Mouse (Mus musculus) monocyte, adult 5-6 weeks (primary cell): ENCODE data around the gene Sars2. TPM values are rescaled to one million over a fixed set of nuclear protein-coding genes. Genes with fewer than 3 reads are reported as not detected.

ENCODE experiments used
- ATAC-seq: fragments of 153-309, 156-312 bp; replicated peaks from 2 replicates; pipeline ENCODE4 v1.8.0; 2017; ENCODE audit warnings: mild to moderate bottlenecking; ENCODE audit not compliant: low TSS enrichment, insufficient number of reproducible peaks, severe bottlenecking, poor library complexity, low FRiP score
- total RNA-seq: library from RNA; stranded (forward); fragments of 200-1000, 200-491, 200-594 nt; gene quantifications from 3 replicates; pipeline ENCODE4 v1.2.3, GENCODE M21; 2017

The Sars2 gene
- total RNA-seq, 1 experiment from 2014 or later, result 2.7 TPM

DNA sequence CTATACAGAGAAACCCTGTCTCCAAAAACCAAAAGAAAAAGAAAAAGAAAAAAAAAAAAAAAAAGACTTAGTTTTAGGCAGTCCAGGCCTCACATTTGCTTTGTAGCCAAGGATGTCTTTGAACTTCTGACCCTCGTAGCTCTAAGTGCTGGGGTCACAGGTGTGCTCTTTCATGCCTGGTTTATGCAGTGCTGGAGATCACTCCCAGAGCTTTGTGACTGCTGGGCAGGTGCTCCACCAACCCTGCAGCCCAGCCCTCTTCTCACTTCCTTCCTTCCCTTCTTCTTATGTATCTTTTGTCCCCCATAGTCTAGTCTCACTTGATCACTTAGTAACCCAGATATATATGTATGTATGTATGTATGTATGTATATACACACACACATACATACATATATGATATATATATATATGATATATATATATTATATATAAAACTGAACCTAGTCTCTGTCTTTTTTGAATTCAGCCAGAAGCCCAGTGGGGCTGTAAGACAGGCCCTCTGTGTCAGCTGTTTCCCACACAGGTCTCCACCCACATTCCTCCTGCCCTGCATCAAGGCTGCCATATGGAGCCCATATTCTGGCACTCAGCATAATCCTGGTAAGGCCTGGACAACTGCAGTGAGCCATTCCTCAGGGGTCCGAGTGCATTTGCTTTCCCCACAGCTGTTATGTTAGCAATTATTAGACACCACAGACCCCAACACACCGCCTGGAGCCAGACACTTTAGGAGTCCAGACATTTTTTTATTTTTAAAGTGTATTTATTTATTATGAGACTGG lies 20.8 kb upstream of the Sars2 start:
- ATAC-seq, result no peak

- no peak for ATAC-seq
Measured at GRCm38 (mm10) chr7:28722079-28722478, 19.7 kb upstream of the Sars2 start.

GRCm38 (mm10) chr7:28724613-28725012 lies 17.2 kb upstream of the Sars2 start:
- no peak for ATAC-seq

- ATAC-seq, result 0 out of 2 replicates have a peak, but pooled peaks have one; percentile 48
Measured at GRCm38 (mm10) chr7:28726600-28726999, 15.2 kb upstream of the Sars2 start.

DNA sequence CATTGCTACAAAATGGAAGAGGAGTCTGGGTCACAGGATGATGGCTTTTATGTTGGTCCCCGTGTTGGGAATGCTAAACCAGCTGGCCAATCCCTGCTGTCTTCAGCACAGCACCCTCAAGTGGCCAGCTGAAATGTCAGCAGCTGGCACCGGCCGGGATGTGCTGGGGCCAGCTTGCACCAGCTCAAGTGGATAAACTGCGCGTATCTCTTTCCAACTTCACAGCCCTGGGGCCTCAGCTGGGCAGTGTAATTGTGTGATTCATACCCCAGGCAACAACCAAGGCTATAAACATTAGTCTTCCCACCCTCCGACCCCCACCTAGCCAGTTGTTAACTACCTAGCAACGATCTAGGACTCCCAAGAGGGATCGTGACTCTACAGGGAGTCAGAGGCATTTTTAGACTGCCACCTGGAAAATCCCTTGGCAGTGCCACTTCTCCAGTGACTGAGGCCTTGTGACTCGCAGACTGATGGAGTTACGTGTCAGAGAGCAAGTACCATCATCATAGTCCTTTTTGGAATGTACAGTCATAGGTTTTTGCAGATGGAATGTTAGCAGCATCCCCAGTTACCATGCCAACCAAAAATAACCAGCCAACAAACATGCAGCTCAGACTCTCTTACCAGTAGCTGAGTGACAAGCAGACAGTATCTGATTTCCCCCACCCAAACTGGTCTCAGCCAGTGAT lies 14.0 kb upstream of the Sars2 start:
- ATAC-seq, result no peak

DNA sequence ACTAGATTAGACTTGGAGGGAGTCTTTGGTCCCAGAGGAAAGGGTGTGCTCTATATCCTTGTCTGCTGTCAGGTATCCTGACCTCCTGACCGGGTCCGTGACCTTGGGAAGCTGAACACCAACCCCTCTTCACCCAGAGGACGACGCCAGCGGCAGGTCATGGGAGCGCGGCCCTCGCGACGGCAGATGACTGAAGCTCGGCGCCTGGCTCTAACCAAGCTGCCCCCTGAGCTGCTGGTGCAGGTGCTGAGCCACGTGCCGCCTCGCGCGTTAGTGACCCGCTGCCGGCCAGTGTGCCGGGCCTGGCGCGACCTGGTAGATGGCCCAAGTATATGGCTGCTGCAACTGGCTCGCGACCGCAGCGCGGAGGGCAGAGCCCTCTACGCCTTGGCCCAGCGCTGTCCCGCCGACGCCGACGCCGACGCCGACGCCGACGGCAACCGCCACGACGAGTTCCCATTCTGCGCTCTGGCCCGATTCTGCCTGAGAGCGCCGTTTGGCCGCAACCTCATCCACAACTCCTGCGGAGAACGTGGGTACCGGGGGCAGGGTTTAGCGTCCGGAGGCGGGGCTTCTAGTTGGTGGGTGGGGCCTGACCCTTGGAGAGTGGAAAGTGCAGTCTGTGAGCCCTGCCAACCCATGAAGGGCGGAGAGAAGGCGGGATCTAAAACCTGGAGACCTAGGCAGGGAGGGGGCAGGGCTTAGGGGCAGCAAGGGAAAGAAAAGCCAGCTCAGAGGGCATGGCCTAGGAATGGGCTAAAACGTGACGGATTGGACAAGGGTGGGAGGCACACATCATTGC lies 9.2 kb upstream of the Sars2 start:
- ATAC-seq, result peak; percentile 84

DNA sequence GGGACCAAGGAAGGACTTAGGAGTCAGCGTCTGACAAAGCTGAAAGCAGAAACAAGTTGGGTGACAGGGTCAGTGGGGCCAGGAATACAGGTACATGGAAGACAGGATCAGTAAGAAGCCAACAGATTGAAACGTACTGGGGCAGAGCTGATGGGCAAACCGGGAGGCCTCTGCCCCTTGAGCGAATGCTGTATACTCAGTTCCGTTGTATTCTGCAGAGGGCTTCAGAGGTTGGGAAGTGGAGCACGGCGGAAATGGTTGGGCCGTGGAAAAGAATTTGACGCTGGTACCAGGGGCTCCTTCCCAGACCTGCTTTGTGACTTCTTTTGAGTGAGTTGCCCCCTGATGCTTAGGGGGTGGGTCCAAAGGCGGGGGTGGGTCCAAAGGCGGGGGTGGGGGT lies 8.6 kb upstream of the Sars2 start:
- ATAC-seq, result no peak

- no peak for ATAC-seq
Measured at GRCm38 (mm10) chr7:28735701-28736100, 6.1 kb upstream of the Sars2 start.

DNA sequence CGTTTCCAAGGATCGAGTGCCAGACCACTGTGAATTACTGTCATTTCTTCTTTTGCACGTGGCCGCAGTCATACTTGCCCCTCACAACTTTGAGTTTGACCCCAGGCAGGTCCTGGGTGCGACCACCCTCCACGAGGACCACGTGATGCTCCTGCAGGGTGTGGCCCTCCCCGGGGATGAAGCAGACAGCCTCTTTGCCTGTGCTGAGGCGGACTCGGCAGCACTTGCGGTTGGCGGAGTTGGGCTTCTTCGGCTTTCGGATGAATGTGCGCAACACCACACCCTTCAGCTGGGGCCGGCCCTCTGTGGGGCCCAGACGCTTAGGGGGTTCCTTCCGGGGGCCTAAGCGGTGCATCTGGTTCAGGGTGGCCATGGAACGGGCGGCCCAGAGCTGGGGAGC lies 2.0 kb upstream of the Sars2 start:
- ATAC-seq, result no peak

GRCm38 (mm10) chr7:28740949-28741348 lies 843 bp upstream of the Sars2 start:
- ATAC-seq, result no peak

DNA sequence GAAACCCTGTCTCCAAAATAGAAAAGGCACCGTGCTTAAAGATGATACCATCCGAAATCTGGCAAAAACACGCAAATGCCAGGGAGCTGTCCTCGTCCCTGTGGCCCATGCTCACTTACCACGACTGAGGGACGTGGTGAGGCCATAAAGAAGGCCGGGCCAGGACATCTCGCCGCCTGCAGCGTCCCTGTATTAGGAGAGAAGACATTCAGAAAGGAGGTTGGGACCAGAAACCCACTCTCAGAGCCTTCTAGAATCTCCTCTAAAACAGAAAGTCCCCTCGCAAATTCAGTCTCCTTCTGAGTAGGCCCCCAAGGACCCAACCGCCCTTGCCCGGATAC lies 454 bp upstream of the Sars2 start:
- ATAC-seq, result no peak

GRCm38 (mm10) chr7:28749935-28750334 lies 8.1 kb downstream of the Sars2 start:
- no peak for ATAC-seq

DNA sequence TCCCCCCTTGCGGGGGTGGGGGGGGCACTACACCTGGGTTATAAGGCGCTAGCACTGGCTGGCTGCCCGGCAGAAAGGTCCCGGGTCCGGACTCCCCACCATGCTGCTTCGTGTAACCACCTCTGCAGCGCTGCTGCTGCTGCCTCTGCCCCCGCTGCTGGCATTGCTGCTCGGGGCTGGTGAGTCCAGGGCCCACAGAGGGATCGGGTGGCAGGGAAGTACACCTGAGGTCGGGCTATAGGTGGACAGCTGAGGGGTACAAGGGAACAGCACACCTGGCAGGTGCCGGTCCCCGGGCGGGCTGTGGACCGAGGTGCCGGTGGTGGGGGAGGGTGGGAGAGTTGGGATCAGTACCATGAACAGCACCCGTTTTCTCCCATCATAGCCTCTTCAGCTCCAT lies 14.3 kb downstream of the Sars2 start, which contains the start of gene Ccer2:
Ccer2 (plus strand) TSS at position 96 of the 400 bp plus-strand sequence.
- ATAC-seq, result no peak

- no peak for ATAC-seq
Measured at GRCm38 (mm10) chr7:28758623-28759022, 16.8 kb downstream of the Sars2 start.

DNA sequence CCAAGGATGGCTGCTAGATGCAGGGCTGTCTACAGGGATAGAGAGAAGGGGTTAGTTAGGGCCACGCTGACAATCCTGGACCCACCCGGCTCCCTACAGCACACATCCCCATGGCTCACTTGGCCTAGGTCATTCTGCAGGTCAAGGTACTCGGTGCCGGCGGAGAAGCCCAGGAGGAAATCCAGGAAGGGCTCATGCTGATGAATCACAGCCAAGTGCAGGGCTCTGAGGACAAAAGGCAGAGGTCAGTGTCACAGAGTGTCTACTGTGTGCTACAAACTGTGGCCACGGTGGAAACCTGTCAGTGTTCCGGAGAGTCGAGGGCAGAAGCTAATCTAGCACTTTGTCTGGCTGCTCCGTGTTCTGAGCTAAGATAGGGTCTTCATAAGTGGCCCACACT lies 20.1 kb downstream of the Sars2 start:
- ATAC-seq, result no peak

GRCm38 (mm10) chr7:28765211-28765610 lies 23.4 kb downstream of the Sars2 start:
- ATAC-seq, result peak; percentile 27; the same call in 1 of the 2 replicates

GRCm38 (mm10) chr7:28766173-28766879 lies 24.5 kb downstream of the Sars2 start, which contains the start of gene Sirt2:
Sirt2 (plus strand) TSS chr7:28766735.
- peak; percentile 87 for ATAC-seq

DNA sequence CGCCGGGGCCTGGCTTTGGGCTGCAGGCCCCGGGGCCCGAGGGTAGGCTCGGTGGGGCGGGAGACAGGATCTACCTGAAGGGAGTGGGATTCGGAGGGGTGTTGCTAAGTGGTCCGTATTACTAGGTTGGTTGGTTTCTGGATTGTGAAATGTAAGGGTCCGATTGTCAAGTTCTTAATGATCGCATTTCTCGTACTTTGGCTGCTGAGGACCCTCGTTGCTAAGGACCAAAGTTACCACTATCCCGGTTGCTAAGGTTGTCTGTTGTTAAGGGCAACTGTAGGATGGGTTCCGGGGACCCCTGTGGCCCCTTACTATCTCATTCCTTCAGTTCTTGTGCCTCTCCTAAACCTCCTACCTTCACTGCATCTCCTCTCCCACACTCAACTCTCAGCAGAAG lies 25.1 kb downstream of the Sars2 start:
- ATAC-seq, result no peak

DNA sequence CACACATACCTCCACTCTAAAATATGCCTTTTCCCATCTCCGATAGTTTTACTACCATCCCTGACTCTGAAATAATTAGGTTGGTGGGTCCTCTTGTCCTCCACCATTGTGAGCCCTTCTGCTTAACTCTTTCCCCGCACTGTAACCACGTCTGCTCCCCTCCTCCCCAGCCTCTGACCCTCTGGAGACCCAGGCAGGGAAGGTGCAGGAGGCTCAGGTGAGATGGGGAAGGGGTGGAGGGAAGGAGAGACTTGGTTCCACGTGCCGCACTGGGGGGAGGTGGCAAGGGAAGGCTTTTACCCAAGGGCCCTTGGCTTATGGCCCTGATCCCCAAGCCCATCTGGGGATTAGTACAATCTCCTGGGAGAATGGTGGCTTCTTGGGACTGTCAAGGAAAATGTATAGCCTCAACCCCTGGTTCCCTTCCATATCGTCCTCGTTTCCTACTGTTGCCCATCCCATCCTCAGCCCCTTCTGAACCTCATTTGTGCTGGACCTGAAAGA lies 25.7 kb downstream of the Sars2 start, which contains the start of gene Nfkbib:
Nfkbib (minus strand) TSS at position 51 of the 504 bp plus-strand sequence.
- ATAC-seq, result no peak
